Mouse (Mus musculus) forebrain, embryonic 15.5 days (tissue): ENCODE data around the gene Atp6v1b1. TPM values are rescaled to one million over a fixed set of nuclear protein-coding genes. Genes with fewer than 3 reads are reported as not detected.
A peak's percentile ranks its signal among the peaks of the same experiment; 100 is the strongest.

ENCODE experiments used
- ATAC-seq: fragments of 200-750 bp; cut with Nextera tagmentation; replicated peaks from 2 replicates; pipeline ENCODE4 v1.8.0; 2017; ENCODE audit warnings: mild to moderate bottlenecking, moderate TSS enrichment, moderate library complexity
- H3K27ac ChIP-seq: fragments of 300-500 bp; sonication (generic); replicated peaks from 2 replicates; pipeline ENCODE4 v1.5.1; 2015; ENCODE audit warnings: mild to moderate bottlenecking, inconsistent platforms
- H3K27me3 ChIP-seq: fragments of 300-500 bp; sonication (generic); 2 replicates; pipeline ENCODE4 v1.6.1; 2015; ENCODE audit warnings: inconsistent platforms
- H3K36me3 ChIP-seq: fragments of 300-500 bp; sonication (generic); 2 replicates; pipeline ENCODE4 v1.6.1; 2015; ENCODE audit warnings: mild to moderate bottlenecking, inconsistent platforms
- H3K4me1 ChIP-seq: fragments of 300-500 bp; sonication (generic); 2 replicates; pipeline ENCODE4 v1.6.1; 2015; ENCODE audit warnings: inconsistent platforms
- H3K4me2 ChIP-seq: fragments of 300-500 bp; sonication (generic); replicated peaks from 2 replicates; pipeline ENCODE4 v1.6.1; 2015; ENCODE audit warnings: mild to moderate bottlenecking, inconsistent platforms
- H3K4me3 ChIP-seq: fragments of 300-500 bp; sonication (generic); 2 replicates; pipeline ENCODE4 v1.5.1; 2015; ENCODE audit warnings: mild to moderate bottlenecking, inconsistent platforms
- H3K9ac ChIP-seq: fragments of 300-500 bp; sonication (generic); replicated peaks from 2 replicates; pipeline ENCODE4 v1.6.1; 2015; ENCODE audit warnings: mild to moderate bottlenecking, inconsistent platforms
- H3K9me3 ChIP-seq: fragments of 300-500 bp; sonication (generic); 2 replicates; pipeline ENCODE4 v1.6.1; 2016; ENCODE audit warnings: inconsistent platforms
- WGBS: fragments of 180-500 bp; shearing (Covaris S2); methylation state at CpG from one replicate; pipeline ENCODE4 v1.1.7; 2015; ENCODE audit warnings: mixed read lengths; 5-methylcytosine and 5-hydroxymethylcytosine counted together
- polyA plus RNA-seq: library from polyadenylated mRNA; unstranded; fragments of >200 nt; fragmentation: Nextera tagmentation; extraction: Ambion mirVana; gene quantifications from 2 replicates; pipeline ENCODE4 v1.2.1, GENCODE M21; 2015

Gene Atp6v1b1
- polyA plus RNA-seq = 0.43 and 0.53 TPM in 2 replicates

GRCm38 (mm10) chr6:83742761-83743160 lies at the start of gene Atp6v1b1:
Atp6v1b1 (plus strand) TSS chr6:83742990.
- ATAC-seq = peak; percentile 53; the same call in 1 of the 2 replicates
- Histone ChIP-seq H3K27ac (no peak within 1 kb of the TSS), H3K9me3 (no peaks in the 10 kb centered on the region), H3K36me3 (no peaks in the 10 kb centered on the region), H3K4me3 (no peak within 1 kb of the TSS), H3K4me1 (peaks cover 3% of the 10 kb centered on the region; the same call in 1 of the 2 replicates), H3K9ac (no peak within 1 kb of the TSS), H3K27me3 (no peaks in the 10 kb centered on the region), H3K4me2 (no peak within 1 kb of the TSS)
- WGBS = 60% methylated on average over 5 of the region's 5 CpGs

GRCm38 (mm10) chr6:83693835-83694234 lies 49.0 kb upstream of the Atp6v1b1 start:
- Histone ChIP-seq H3K4me2 (no peak overlapping the region), H3K9ac (no peak overlapping the region), H3K36me3 (no peaks in the 10 kb centered on the region), H3K4me1 (no peaks in the 10 kb centered on the region), H3K27ac (no peak overlapping the region), H3K27me3 (peaks cover 88% of the 10 kb centered on the region), H3K9me3 (no peaks in the 10 kb centered on the region), H3K4me3 (no peak overlapping the region)
- WGBS = under 1% methylated on average over 9 of the region's 9 CpGs
- no peak for ATAC-seq

GRCm38 (mm10) chr6:83695731-83696130 lies 47.1 kb upstream of the Atp6v1b1 start:
- Histone ChIP-seq H3K27ac (no peak overlapping the region), H3K4me2 (no peak overlapping the region), H3K4me1 (no peaks in the 10 kb centered on the region), H3K36me3 (no peaks in the 10 kb centered on the region), H3K4me3 (no peak overlapping the region), H3K9ac (no peak overlapping the region), H3K27me3 (peaks cover 92% of the 10 kb centered on the region), H3K9me3 (no peaks in the 10 kb centered on the region)
- no peak for ATAC-seq
- WGBS = 9% methylated on average over 3 of the region's 3 CpGs

GRCm38 (mm10) chr6:83696684-83697083 lies 46.1 kb upstream of the Atp6v1b1 start:
- 1% methylated on average over 7 of the region's 7 CpGs for whole genome bisulfite sequencing
- Histone ChIP-seq H3K27ac (no peak overlapping the region), H3K9ac (no peak overlapping the region), H3K36me3 (no peaks in the 10 kb centered on the region), H3K4me3 (no peak overlapping the region), H3K9me3 (no peaks in the 10 kb centered on the region), H3K4me2 (no peak overlapping the region), H3K4me1 (no peaks in the 10 kb centered on the region), H3K27me3 (peaks cover 93% of the 10 kb centered on the region)
- ATAC-seq = no peak

- WGBS = 2% methylated on average over 8 of the region's 8 CpGs
- Histone ChIP-seq H3K27me3 (peaks cover 93% of the 10 kb centered on the region), H3K36me3 (no peaks in the 10 kb centered on the region), H3K9ac (no peak overlapping the region), H3K9me3 (no peaks in the 10 kb centered on the region), H3K4me1 (peaks cover 6% of the 10 kb centered on the region), H3K27ac (no peak overlapping the region), H3K4me3 (no peak overlapping the region), H3K4me2 (no peak overlapping the region)
- no peak for ATAC-seq
These were observed 44.9 kb upstream of the Atp6v1b1 start for GRCm38 (mm10) chr6:83697932-83698331.

DNA sequence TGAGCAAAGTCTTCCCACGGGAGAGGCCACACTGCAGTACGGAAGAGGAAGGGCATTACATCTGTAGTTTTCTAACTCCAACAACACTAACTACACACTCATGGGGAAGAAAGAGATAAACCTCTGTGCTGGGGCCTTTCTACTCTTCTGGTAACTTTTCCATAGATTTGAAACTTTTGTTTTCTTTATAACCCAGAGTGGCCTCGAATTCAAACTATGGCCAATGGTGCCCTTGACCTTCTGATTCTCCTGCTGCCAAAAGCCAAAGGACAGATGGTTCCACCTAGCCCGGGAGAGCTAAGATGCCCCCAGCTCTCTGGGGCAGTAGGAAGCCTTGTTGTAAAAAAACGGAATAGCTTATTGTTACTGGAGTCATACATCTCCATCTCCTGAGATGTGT lies 42.8 kb upstream of the Atp6v1b1 start:
- Histone ChIP-seq H3K27ac (no peak overlapping the region), H3K9ac (no peak overlapping the region), H3K4me2 (no peak overlapping the region), H3K36me3 (no peaks in the 10 kb centered on the region), H3K9me3 (no peaks in the 10 kb centered on the region), H3K4me1 (peaks cover 6% of the 10 kb centered on the region), H3K4me3 (no peak overlapping the region), H3K27me3 (peaks cover 92% of the 10 kb centered on the region)
- 3% methylated on average over 5 of the region's 5 CpGs for WGBS
- ATAC-seq = no peak

GRCm38 (mm10) chr6:83701001-83701400 lies 41.8 kb upstream of the Atp6v1b1 start:
- Histone ChIP-seq H3K27ac (no peak overlapping the region), H3K27me3 (peaks cover 92% of the 10 kb centered on the region), H3K9ac (no peak overlapping the region), H3K9me3 (no peaks in the 10 kb centered on the region), H3K4me2 (no peak overlapping the region), H3K36me3 (no peaks in the 10 kb centered on the region), H3K4me3 (no peak overlapping the region), H3K4me1 (peaks cover 6% of the 10 kb centered on the region)
- no peak for ATAC-seq
- under 1% methylated on average over 11 of the region's 11 CpGs for WGBS

- no peak for ATAC-seq
- WGBS = under 1% methylated on average over 53 of the region's 53 CpGs
These were observed 40.4 kb upstream of the Atp6v1b1 start for GRCm38 (mm10) chr6:83702146-83702999.

GRCm38 (mm10) chr6:83703000-83703721 lies 39.6 kb upstream of the Atp6v1b1 start:
- Histone ChIP-seq H3K9me3 (no peaks in the 10 kb centered on the region), H3K4me1 (peaks cover 6% of the 10 kb centered on the region), H3K9ac (no peak overlapping the region), H3K4me3 (no peak overlapping the region), H3K27ac (no peak overlapping the region), H3K4me2 (no peak overlapping the region), H3K27me3 (peaks cover 92% of the 10 kb centered on the region), H3K36me3 (no peaks in the 10 kb centered on the region)
- under 1% methylated on average over 27 of the region's 27 CpGs for WGBS
- no peak for ATAC-seq

More at GRCm38 (mm10) chr6:83702146-83702999, 40.4 kb upstream of the Atp6v1b1 start:
- no peaks in the 10 kb centered on the region for H3K9me3 ChIP-seq
- H3K27ac ChIP-seq = no peak overlapping the region
- no peak overlapping the region for H3K9ac ChIP-seq
- no peak overlapping the region for H3K4me2 ChIP-seq
- no peak overlapping the region for H3K4me3 ChIP-seq
- H3K27me3 ChIP-seq = peaks cover 92% of the 10 kb centered on the region
- peaks cover 6% of the 10 kb centered on the region for H3K4me1 ChIP-seq
- H3K36me3 ChIP-seq = no peaks in the 10 kb centered on the region

GRCm38 (mm10) chr6:83703722-83704078 lies 39.1 kb upstream of the Atp6v1b1 start:
- ATAC-seq = no peak
- under 1% methylated on average over 10 of the region's 10 CpGs for WGBS
- no peak overlapping the region for H3K4me3 ChIP-seq

GRCm38 (mm10) chr6:83704294-83704693 lies 38.5 kb upstream of the Atp6v1b1 start:
- 18% methylated on average over 1 of the region's 1 CpGs for WGBS

More at GRCm38 (mm10) chr6:83703722-83704078, 39.1 kb upstream of the Atp6v1b1 start:
- Histone ChIP-seq H3K27me3 (peaks cover 92% of the 10 kb centered on the region), H3K9me3 (no peaks in the 10 kb centered on the region), H3K9ac (no peak overlapping the region), H3K4me1 (peaks cover 6% of the 10 kb centered on the region), H3K36me3 (no peaks in the 10 kb centered on the region), H3K4me2 (no peak overlapping the region), H3K27ac (no peak overlapping the region)

GRCm38 (mm10) chr6:83704701-83705100 lies 38.1 kb upstream of the Atp6v1b1 start:
- no peak overlapping the region for H3K27ac ChIP-seq
- H3K4me3 ChIP-seq = no peak overlapping the region

More at GRCm38 (mm10) chr6:83704294-83704693, 38.5 kb upstream of the Atp6v1b1 start:
- Histone ChIP-seq H3K4me2 (no peak overlapping the region), H3K4me1 (peaks cover 6% of the 10 kb centered on the region), H3K27me3 (peaks cover 92% of the 10 kb centered on the region), H3K4me3 (no peak overlapping the region), H3K9ac (no peak overlapping the region), H3K36me3 (no peaks in the 10 kb centered on the region), H3K9me3 (no peaks in the 10 kb centered on the region), H3K27ac (no peak overlapping the region)
- no peak for ATAC-seq

More at GRCm38 (mm10) chr6:83704701-83705100, 38.1 kb upstream of the Atp6v1b1 start:
- Histone ChIP-seq H3K36me3 (no peaks in the 10 kb centered on the region), H3K9ac (no peak overlapping the region), H3K27me3 (peaks cover 91% of the 10 kb centered on the region), H3K4me1 (peaks cover 6% of the 10 kb centered on the region), H3K9me3 (no peaks in the 10 kb centered on the region), H3K4me2 (no peak overlapping the region)
- no peak for ATAC-seq
- WGBS = 17% methylated on average over 5 of the region's 5 CpGs
